Mouse (Mus musculus) cerebellum, adult 2 months (tissue): ENCODE measurements around the gene Slc40a1. TPM values are rescaled to one million over a fixed set of nuclear protein-coding genes. Genes with fewer than 3 reads are reported as not detected.

Source experiments
- DNase-seq, 2 experiments: peaks; one replicate each; pipeline ENCODE4 v3.0.0; 2021
- H3K27ac ChIP-seq: fragments of 200-500 bp; 2 replicates; pipeline ENCODE4 v1.5.1; 2012; ENCODE audit warnings: low read length, control low read depth, inconsistent platforms; ENCODE audit not compliant: insufficient read depth
- H3K27me3 ChIP-seq: fragments of 200-500 bp; 2 replicates; pipeline ENCODE4 v1.6.1; 2012; ENCODE audit warnings: inconsistent platforms, mild to moderate bottlenecking, low read length, moderate library complexity; ENCODE audit not compliant: control insufficient read depth, insufficient read depth
- H3K4me1 ChIP-seq: fragments of 200-500 bp; 2 replicates; pipeline ENCODE4 v1.6.1; 2011; ENCODE audit warnings: low read length; ENCODE audit not compliant: control insufficient read depth, insufficient read depth
- H3K4me3 ChIP-seq: fragments of 200-500 bp; replicated peaks from 2 replicates; pipeline ENCODE3; 2011; ENCODE audit warnings: mild to moderate bottlenecking, low read depth, low read length, control low read depth; ENCODE audit not compliant: insufficient read depth
- CTCF ChIP-seq: fragments of 200-500 bp; IDR thresholded peaks from 2 replicates; pipeline ENCODE4 v1.5.1; 2011; ENCODE audit warnings: low read depth, mild to moderate bottlenecking, control low read depth, low read length, moderate library complexity, borderline replicate concordance; ENCODE audit not compliant: insufficient read depth
- POLR2A ChIP-seq: fragments of 200-500 bp; IDR thresholded peaks from 2 replicates; pipeline ENCODE4 v1.6.1; 2011; ENCODE audit warnings: low read length, control low read depth, borderline replicate concordance; ENCODE audit not compliant: insufficient read depth
- WGBS: fragments of 180-500 bp; shearing (Covaris S2); methylation state at CpG from one replicate; pipeline ENCODE4 v1.1.7; 2018; 5-methylcytosine and 5-hydroxymethylcytosine counted together
- polyA plus RNA-seq: library from polyadenylated mRNA; depleted of rRNA; stranded (reverse); fragments of >200 nt; gene quantifications from 2 replicates; pipeline ENCODE4 v1.2.3, GENCODE M21; 2012; rRNA removed

The Slc40a1 gene
- 7.9 and 8.6 TPM in 2 replicates for polyA plus RNA-seq

DNA sequence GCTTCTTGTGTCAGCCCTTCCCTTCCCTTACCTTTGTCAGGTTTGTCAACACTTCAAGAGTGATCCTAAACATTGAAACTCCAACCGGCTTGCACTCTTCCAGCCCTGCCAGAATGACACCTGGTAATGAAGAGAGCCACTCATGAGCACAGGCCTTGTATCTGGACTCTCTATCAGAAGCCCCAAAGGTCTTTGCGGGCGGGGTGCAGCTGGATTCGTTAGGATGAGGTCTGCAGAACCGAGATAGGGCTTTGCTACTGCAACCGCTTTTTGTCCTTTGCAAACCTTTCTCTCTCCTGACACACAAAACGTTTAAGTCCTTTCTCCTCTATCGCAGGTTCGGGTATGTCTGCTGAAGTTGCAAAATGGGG is at the start of gene Slc40a1:
Gene Slc40a1, minus strand, starts transcription at position 131 of the 371 bp plus-strand sequence.
- DNase-seq = no peak
- no peak for TF ChIP-seq POLR2A
- TF ChIP-seq CTCF = no peak
- Histone ChIP-seq H3K27ac (no peak within 1 kb of the TSS), H3K4me3 (peak within 1 kb of the TSS; percentile 73), H3K4me1 (peaks cover 3% of the 10 kb centered on the region; the same call in 1 of the 2 replicates), H3K27me3 (no peaks in the 10 kb centered on the region; the same call in 1 of the 2 replicates)
- WGBS = 68% methylated on average over 9 of the region's 9 CpGs

DNA sequence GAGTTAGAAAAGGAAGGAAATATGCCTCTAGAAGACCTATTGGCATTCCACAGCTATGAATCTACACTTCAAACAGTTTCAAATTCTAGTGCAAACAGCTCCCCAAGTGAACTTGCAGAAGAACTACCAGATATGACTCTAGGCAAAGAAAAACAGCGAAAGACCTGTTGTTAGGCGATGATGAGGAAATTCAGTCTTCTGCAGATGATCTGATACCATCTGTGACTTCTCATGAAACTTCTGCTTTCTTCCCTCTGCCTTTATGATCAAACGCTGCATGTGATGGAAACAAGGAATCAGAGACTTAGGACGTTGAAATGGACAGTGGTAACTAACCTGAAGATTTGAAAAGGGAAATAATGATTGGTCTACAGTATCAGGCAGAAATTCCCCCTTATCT is 45.0 kb upstream of the Slc40a1 start:
- Histone ChIP-seq H3K27ac (no peak overlapping the region), H3K4me1 (no peaks in the 10 kb centered on the region), H3K27me3 (no peaks in the 10 kb centered on the region), H3K4me3 (no peak overlapping the region)
- DNase-seq = no peak
- WGBS = 88% methylated on average over 4 of the region's 4 CpGs
- no peak for TF ChIP-seq CTCF
- TF ChIP-seq POLR2A = no peak

DNA sequence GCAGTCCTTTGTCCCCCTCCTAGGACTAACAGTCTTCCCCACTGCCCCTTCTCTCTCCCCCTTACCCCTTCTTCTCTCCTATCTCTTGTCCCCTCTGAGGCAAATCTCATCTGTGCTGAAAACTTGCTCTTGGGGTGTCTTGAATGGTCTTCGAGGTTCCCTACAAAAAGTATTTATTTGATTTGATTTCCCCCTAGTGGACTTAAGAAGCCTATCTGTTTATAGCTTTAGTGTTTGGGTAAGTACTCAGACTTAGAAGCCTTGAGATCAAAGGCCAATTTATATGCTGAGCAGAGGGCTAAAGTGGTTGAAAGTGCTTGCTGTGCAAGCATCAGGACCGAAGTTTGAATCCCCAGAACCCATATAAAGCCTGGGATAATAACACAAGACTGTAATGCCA is 22.7 kb upstream of the Slc40a1 start:
- 66% methylated on average over 2 of the region's 2 CpGs for WGBS

DNA sequence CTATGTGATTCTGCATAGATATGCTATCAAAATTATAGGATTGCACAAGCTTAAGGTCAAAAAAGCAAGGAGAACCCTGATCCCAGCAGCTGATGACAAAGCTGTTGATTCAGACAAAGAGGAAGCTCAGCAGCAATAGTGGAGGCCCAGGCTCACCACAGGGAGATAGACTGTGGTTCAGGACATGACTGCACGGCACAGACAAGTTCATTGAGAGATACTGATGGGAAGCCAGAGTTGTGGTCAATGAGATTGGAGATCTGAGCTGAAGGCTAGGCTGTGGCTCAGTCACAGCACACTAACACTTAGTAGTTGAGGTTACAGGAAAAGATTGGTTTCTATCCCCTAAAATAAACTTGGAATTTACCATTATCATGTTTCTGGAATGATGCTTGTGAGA is 21.5 kb upstream of the Slc40a1 start:
- no peak for TF ChIP-seq CTCF
- TF ChIP-seq POLR2A = no peak
- DNase-seq = no peak
- Histone ChIP-seq H3K4me1 (no peaks in the 10 kb centered on the region), H3K27ac (no peak overlapping the region), H3K4me3 (no peak overlapping the region), H3K27me3 (no peaks in the 10 kb centered on the region)
- WGBS = 44% methylated on average over 1 of the region's 1 CpGs

More for the DNA sequence above, 22.7 kb upstream of the Slc40a1 start:
- DNase-seq = no peak
- TF ChIP-seq POLR2A (no peak), CTCF (no peak)
- Histone ChIP-seq H3K27me3 (no peaks in the 10 kb centered on the region), H3K27ac (no peak overlapping the region), H3K4me1 (no peaks in the 10 kb centered on the region), H3K4me3 (no peak overlapping the region)

DNA sequence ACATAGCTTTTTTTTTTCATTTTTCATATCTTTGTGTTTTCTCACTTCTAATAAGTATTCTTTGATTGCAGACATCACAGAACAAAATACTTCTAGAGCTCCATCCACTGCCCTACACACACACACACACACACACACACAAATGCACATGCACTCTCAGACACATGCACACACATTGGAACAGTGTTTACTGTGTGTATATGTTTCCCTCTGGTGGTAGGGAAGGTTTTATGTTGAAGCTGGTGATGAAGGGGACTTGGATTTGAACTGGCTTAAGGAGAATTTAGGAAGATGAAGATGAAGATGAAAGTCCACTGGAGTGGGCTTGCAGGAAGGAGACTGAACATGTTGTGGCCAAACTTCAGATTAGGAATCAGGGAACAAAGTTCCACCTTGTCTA is 4.8 kb upstream of the Slc40a1 start:
- Histone ChIP-seq H3K27me3 (no peaks in the 10 kb centered on the region; the same call in 1 of the 2 replicates), H3K27ac (no peak overlapping the region), H3K4me1 (peaks cover 3% of the 10 kb centered on the region; the same call in 1 of the 2 replicates), H3K4me3 (no peak overlapping the region)
- TF ChIP-seq POLR2A (no peak), CTCF (no peak)
- DNase-seq = no peak

DNA sequence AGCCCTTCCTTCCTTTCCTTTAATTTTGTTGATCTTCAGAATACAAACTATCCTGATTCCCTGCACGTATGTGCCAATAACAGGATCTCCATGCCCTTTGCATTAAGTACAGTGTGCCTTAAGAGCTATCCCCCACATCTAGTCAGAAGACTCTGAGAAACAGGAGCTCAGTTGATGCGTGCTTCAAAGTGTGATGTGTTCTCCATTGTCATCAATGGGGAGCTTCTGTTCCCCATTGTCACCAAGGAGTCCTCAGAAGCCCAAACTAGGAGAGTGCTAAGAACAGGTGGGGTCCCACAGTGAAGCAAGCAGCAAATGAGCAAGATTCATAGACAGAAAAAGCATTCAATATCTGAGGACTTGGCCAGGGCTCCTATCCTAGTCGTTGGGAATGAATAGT is 588 bp upstream of the Slc40a1 start:
- no peak overlapping the region for H3K27ac ChIP-seq
- H3K27me3 ChIP-seq = no peaks in the 10 kb centered on the region; the same call in 1 of the 2 replicates
- H3K4me3 ChIP-seq = no peak overlapping the region
- 75% methylated on average over 3 of the region's 3 CpGs for WGBS
- TF ChIP-seq CTCF (no peak), POLR2A (no peak)
- no peak for DNase-seq
- H3K4me1 ChIP-seq = peaks cover 3% of the 10 kb centered on the region; the same call in 1 of the 2 replicates

DNA sequence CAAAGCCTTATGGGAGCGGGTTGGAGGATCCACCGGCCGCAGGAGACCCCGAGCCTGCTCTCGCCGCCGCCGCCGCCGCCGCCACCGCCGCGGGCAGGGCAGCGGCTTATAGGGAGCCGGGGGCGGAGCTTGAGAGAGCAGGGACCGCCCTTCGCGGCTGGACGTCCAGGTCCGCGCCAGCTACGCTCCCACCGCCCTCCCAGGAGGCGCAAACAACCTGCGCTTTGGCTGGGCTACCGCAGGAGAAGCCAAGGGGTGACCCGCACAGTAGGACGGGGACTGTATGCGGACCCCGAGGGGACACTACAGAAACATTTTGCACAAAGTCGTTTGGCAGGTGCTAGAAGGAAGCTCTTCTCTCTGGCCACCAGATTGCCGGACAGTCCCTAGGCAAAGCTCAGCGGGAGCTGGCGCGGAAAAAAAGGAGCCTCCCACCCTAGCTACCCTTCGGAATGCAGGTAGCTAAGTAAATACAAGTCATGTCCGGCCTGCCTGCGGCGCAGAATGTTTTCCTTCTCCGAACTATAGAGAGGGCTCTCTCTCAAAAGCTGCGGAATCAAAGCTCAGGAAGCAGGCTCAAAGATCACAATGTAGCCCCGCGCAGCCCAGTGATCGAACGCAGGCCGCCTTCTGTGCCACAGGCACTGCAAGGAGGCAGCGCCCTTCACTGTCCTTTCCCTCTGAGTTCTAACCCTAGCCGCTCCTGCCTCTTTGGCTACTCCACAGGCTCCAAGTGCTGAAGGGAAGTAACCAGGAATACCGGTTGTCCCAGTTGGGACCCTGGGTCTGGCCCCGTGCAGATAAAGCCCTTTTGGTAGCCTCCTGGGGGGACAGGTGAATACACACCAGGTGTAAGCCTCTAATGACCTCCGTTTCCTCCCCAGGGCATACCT is 577 bp downstream of the Slc40a1 start:
- TF ChIP-seq POLR2A (no peak), CTCF (no peak)
- Histone ChIP-seq H3K27ac (no peak overlapping the region), H3K4me3 (peak overlapping the region; percentile 73), H3K4me1 (peaks cover 3% of the 10 kb centered on the region; the same call in 1 of the 2 replicates), H3K27me3 (no peaks in the 10 kb centered on the region; the same call in 1 of the 2 replicates)
- WGBS = 1% methylated on average over 53 of the region's 53 CpGs
- peak; percentile 58 to 64 for DNase-seq

DNA sequence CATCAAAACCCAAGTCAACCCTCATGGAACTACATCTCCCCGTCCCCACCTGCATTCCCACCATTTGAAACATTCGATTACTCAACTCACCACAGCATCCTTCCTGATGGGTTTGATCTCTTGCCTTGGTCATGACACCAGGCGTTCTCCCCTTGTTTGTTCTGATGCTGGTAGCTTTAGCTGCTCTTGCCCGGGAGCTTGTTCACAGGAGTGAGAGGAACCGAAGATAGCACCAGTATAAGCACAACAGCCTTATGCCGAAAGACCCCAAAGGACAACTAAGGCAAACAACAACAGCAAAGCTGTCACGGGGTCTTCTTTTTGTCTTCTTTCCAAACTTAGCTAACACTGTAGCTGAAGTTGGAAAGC is 1.2 kb downstream of the Slc40a1 start:
- no peak for DNase-seq
- H3K27me3 ChIP-seq = no peaks in the 10 kb centered on the region; the same call in 1 of the 2 replicates
- TF ChIP-seq POLR2A (no peak), CTCF (no peak)

More for the DNA sequence above, 1.2 kb downstream of the Slc40a1 start:
- peak overlapping the region; percentile 73 for H3K4me3 ChIP-seq
- 13% methylated on average over 7 of the region's 7 CpGs for WGBS
- H3K27ac ChIP-seq = no peak overlapping the region
- peaks cover 3% of the 10 kb centered on the region; the same call in 1 of the 2 replicates for H3K4me1 ChIP-seq
